Mouse (Mus musculus) limb, embryonic 15.5 days (tissue): ENCODE results near the gene Trim14. TPM values are rescaled to one million over a fixed set of nuclear protein-coding genes. Genes with fewer than 3 reads are reported as not detected.

Source experiments
- ATAC-seq: fragments of 200-750 bp; cut with Nextera tagmentation; 2 replicates; pipeline ENCODE4 v1.8.0; 2017; ENCODE audit warnings: low read depth, moderate TSS enrichment; ENCODE audit not compliant: insufficient number of reproducible peaks, low FRiP score, low TSS enrichment
- H3K27ac ChIP-seq: fragments of 300-500 bp; sonication (generic); 2 replicates; pipeline ENCODE4 v1.5.1; 2015; ENCODE audit warnings: moderate library complexity, mild to moderate bottlenecking, inconsistent platforms
- H3K27me3 ChIP-seq: fragments of 300-500 bp; sonication (generic); 2 replicates; pipeline ENCODE4 v1.6.1; 2015; ENCODE audit warnings: inconsistent platforms
- H3K36me3 ChIP-seq: fragments of 300-500 bp; sonication (generic); 2 replicates; pipeline ENCODE4 v1.6.1; 2015; ENCODE audit warnings: inconsistent platforms
- H3K4me1 ChIP-seq: fragments of 300-500 bp; sonication (generic); 2 replicates; pipeline ENCODE4 v1.6.1; 2015; ENCODE audit warnings: inconsistent platforms
- H3K4me2 ChIP-seq: fragments of 300-500 bp; sonication (generic); 2 replicates; pipeline ENCODE4 v1.6.1; 2015; ENCODE audit warnings: mild to moderate bottlenecking, inconsistent platforms
- H3K4me3 ChIP-seq: fragments of 300-500 bp; sonication (generic); 2 replicates; pipeline ENCODE4 v1.5.1; 2015; ENCODE audit warnings: mild to moderate bottlenecking, inconsistent platforms
- H3K9ac ChIP-seq: fragments of 300-500 bp; sonication (generic); 2 replicates; pipeline ENCODE4 v1.6.1; 2015; ENCODE audit warnings: inconsistent platforms
- H3K9me3 ChIP-seq: fragments of 300-500 bp; sonication (generic); 2 replicates; pipeline ENCODE4 v1.6.1; 2016; ENCODE audit warnings: inconsistent platforms
- WGBS: fragments of 180-500 bp; shearing (Covaris S2); methylation state at CpG from one replicate; pipeline ENCODE4 v1.1.7; 2015; 5-methylcytosine and 5-hydroxymethylcytosine counted together
- polyA plus RNA-seq: library from polyadenylated mRNA; unstranded; fragments of >200 nt; fragmentation: Nextera tagmentation; extraction: Ambion mirVana; gene quantifications from 2 replicates; pipeline ENCODE4 v1.2.1, GENCODE M21; 2015

Trim14 gene
- polyA plus RNA-seq, 1 experiment from 2014 or later: 2.1 TPM

DNA sequence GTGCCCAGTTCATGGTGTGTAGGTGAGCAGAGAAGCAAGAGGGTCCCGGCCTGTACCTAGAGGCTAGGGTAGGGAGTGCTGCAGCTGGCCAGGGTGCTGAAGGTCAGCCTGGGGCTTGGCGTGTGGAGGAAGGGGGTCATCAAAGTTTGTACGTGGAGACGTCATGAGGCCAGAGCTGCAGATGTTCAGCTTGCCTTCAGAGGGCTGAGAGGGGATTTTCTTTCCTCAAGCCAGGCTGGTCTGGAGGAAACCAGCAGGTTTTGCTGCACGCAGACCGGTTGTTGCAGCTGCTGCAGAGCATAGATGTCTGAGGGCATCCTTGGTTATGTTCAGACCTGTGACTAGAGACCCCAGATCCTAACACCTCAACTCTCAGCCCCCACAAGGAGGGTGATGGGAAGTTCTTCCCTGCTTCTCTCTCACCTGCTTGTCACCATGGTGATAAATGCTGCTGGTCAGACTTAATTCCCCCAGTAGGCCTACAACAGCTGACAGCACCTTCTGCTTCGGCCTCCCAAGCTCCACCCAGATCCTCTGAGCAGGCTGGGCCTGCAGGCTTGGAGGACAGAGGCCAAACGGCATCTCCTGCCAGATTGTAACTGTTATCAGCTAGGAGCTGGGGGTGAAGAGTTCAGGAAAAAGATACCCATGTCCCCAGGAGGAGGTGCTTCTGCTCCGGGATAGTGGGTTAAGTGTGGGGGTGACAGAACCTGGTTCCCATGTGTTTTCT lies 38.2 kb upstream of the Trim14 start:
- Histone ChIP-seq H3K4me1 (no peaks in the 10 kb centered on the region), H3K9ac (no peak overlapping the region), H3K4me3 (no peak overlapping the region), H3K9me3 (no peaks in the 10 kb centered on the region), H3K4me2 (no peak overlapping the region), H3K36me3 (no peaks in the 10 kb centered on the region), H3K27me3 (no peaks in the 10 kb centered on the region), H3K27ac (no peak overlapping the region)
- 31% methylated on average over 9 of the region's 9 CpGs for WGBS
- ATAC-seq: no peak

DNA sequence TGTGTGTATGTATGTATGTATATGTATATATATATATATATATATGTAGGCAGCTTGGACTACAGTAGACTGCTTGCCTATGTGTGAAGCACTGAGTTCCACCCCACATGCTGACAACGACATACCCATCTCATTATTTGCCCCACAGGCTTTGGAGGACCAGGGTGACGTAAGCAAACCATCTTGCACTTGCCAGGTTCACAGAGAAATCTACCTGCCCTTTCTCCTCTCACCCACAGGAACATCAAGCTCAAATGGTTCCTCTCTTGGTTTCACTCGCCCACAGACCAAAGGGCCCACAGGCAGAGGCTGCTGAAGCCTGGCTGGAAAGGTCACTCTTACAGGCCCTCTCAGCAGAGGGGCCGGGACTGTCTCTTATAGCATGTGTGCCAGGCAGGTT lies 36.7 kb upstream of the Trim14 start:
- Histone ChIP-seq H3K4me1 (no peaks in the 10 kb centered on the region), H3K4me3 (no peak overlapping the region), H3K27me3 (no peaks in the 10 kb centered on the region), H3K9ac (no peak overlapping the region), H3K36me3 (no peaks in the 10 kb centered on the region), H3K4me2 (no peak overlapping the region), H3K27ac (no peak overlapping the region), H3K9me3 (no peaks in the 10 kb centered on the region)
- ATAC-seq: no peak
- 74% methylated on average over 4 of the region's 4 CpGs for WGBS

DNA sequence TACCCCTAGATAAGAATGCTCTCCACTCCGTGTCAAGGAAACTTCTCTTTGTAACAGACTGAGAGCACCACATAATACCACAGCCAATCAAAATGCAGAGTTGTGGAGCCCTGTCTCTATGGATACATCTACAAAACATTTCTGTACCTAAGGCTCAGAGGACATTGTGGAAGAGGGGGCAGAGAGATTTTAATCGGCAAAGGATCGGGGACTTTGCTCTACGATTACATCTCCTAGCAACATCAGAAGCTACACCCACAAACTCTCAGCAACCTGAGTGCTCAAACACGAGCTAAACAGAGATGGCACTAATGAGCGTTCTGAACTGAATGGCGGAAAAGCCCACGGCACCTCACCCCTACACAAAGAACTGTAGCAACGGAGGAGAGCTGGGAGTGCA lies 35.8 kb upstream of the Trim14 start:
- H3K4me1 ChIP-seq: no peaks in the 10 kb centered on the region
- no peak overlapping the region for H3K4me3 ChIP-seq
- H3K9me3 ChIP-seq: no peaks in the 10 kb centered on the region
- H3K27me3 ChIP-seq: no peaks in the 10 kb centered on the region
- no peak overlapping the region for H3K4me2 ChIP-seq
- no peak for ATAC-seq
- WGBS: 89% methylated on average over 9 of the region's 9 CpGs
- no peak overlapping the region for H3K9ac ChIP-seq
- no peaks in the 10 kb centered on the region for H3K36me3 ChIP-seq
- no peak overlapping the region for H3K27ac ChIP-seq

DNA sequence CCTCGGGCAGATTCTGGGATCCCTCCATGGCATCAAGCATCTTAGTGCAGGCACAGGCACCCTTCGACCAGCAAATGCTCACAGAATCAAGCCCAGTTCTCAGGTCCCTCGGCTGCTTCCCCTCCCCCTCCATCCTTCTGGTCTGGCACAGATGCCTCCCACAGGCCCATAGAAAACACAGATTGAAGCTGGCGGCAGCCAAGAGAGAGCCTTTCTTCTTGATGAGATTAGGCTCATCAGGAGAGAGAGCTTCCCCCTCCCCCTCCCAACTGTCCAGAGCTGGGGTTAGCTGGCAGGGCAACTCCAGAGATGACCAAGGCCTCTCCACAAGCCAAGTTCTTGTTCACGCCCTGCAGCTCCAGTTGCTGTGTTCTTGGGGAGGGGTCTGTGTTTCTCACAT lies 33.7 kb upstream of the Trim14 start:
- Histone ChIP-seq H3K27me3 (no peaks in the 10 kb centered on the region), H3K4me1 (0 out of 2 replicates have a peak, but pooled peaks cover 4% of the 10 kb centered on the region), H3K9ac (no peak overlapping the region), H3K9me3 (no peaks in the 10 kb centered on the region), H3K4me3 (no peak overlapping the region), H3K36me3 (no peaks in the 10 kb centered on the region), H3K4me2 (no peak overlapping the region), H3K27ac (no peak overlapping the region)
- no peak for ATAC-seq
- 43% methylated on average over 5 of the region's 5 CpGs for WGBS

DNA sequence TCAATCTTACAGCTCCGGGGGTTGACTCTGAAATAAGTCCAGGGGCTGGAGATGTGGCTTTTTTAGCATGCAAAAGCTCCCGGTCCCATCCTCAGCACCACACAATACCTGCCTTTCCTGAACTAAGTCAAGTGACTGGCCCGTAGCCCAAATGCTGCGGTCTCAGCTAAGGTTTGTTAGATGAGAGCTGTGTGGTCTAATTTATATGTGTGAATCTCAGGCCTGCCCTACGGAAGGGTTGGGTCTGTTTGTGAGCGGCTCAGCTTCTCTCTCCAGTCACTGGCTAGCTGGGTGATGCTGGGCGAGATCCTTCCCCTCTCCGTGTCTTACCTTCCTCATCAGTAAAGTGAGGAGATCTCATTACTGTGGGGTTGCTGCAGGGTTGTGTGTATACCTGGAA lies 32.2 kb upstream of the Trim14 start:
- no peak for ATAC-seq
- 89% methylated on average over 8 of the region's 8 CpGs for WGBS
- no peak overlapping the region for H3K4me3 ChIP-seq
- no peak overlapping the region for H3K27ac ChIP-seq
- 0 out of 2 replicates have a peak, but pooled peaks cover 4% of the 10 kb centered on the region for H3K4me1 ChIP-seq
- no peaks in the 10 kb centered on the region for H3K36me3 ChIP-seq
- H3K9ac ChIP-seq: no peak overlapping the region
- no peaks in the 10 kb centered on the region for H3K27me3 ChIP-seq
- H3K9me3 ChIP-seq: no peaks in the 10 kb centered on the region
- H3K4me2 ChIP-seq: no peak overlapping the region

- Histone ChIP-seq H3K27ac (no peak overlapping the region), H3K9me3 (no peaks in the 10 kb centered on the region), H3K4me2 (no peak overlapping the region), H3K4me3 (no peak overlapping the region), H3K27me3 (no peaks in the 10 kb centered on the region), H3K36me3 (no peaks in the 10 kb centered on the region), H3K4me1 (0 out of 2 replicates have a peak, but pooled peaks cover 4% of the 10 kb centered on the region), H3K9ac (no peak overlapping the region)
- 64% methylated on average over 8 of the region's 8 CpGs for WGBS
- no peak for ATAC-seq
These were observed 31.2 kb upstream of the Trim14 start for GRCm38 (mm10) chr4:46566931-46567671.

GRCm38 (mm10) chr4:46565393-46565955 lies 29.5 kb upstream of the Trim14 start:
- no peak overlapping the region for H3K4me3 ChIP-seq
- 0 out of 2 replicates have a peak, but pooled peaks cover 4% of the 10 kb centered on the region for H3K4me1 ChIP-seq
- no peak overlapping the region for H3K4me2 ChIP-seq
- H3K27ac ChIP-seq: no peak overlapping the region
- WGBS: 66% methylated on average over 4 of the region's 4 CpGs
- no peak overlapping the region for H3K9ac ChIP-seq
- no peaks in the 10 kb centered on the region for H3K27me3 ChIP-seq
- no peak for ATAC-seq
- H3K9me3 ChIP-seq: no peaks in the 10 kb centered on the region
- no peaks in the 10 kb centered on the region for H3K36me3 ChIP-seq

DNA sequence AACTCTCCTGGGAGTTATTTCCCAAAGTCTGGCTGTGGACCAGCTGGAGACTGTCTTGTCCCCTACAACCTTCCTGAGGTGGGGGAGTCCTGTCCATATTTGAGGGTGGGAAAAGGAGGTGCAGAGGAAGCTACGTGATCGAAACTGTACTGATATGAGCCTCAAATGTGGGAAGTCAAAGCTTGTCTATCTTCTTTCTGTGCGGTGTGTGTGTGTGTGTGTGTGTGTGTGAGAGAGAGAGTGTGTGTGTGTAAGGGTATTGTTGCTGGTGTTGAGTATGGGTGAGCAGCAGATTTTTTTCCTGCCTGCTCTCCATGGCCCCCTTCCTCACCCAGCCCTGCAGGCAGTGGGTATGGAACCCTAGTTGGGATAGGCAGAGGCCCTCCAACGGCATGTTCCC lies 28.3 kb upstream of the Trim14 start:
- ATAC-seq: no peak
- 93% methylated on average over 4 of the region's 4 CpGs for WGBS
- Histone ChIP-seq H3K4me2 (no peak overlapping the region), H3K27me3 (no peaks in the 10 kb centered on the region), H3K9ac (no peak overlapping the region), H3K4me3 (no peak overlapping the region), H3K36me3 (no peaks in the 10 kb centered on the region), H3K27ac (no peak overlapping the region), H3K9me3 (no peaks in the 10 kb centered on the region), H3K4me1 (0 out of 2 replicates have a peak, but pooled peaks cover 4% of the 10 kb centered on the region)

- Histone ChIP-seq H3K4me3 (no peak overlapping the region), H3K9me3 (no peaks in the 10 kb centered on the region), H3K4me2 (no peak overlapping the region), H3K4me1 (0 out of 2 replicates have a peak, but pooled peaks cover 4% of the 10 kb centered on the region), H3K27ac (no peak overlapping the region), H3K27me3 (no peaks in the 10 kb centered on the region), H3K36me3 (no peaks in the 10 kb centered on the region), H3K9ac (no peak overlapping the region)
- 61% methylated on average over 10 of the region's 10 CpGs for WGBS
- ATAC-seq: no peak
These were observed 27.9 kb upstream of the Trim14 start for GRCm38 (mm10) chr4:46563847-46564246.

GRCm38 (mm10) chr4:46562841-46563240 lies 26.9 kb upstream of the Trim14 start:
- Histone ChIP-seq H3K9me3 (no peaks in the 10 kb centered on the region), H3K4me2 (no peak overlapping the region), H3K27ac (no peak overlapping the region), H3K4me1 (0 out of 2 replicates have a peak, but pooled peaks cover 4% of the 10 kb centered on the region), H3K36me3 (no peaks in the 10 kb centered on the region), H3K27me3 (no peaks in the 10 kb centered on the region), H3K9ac (no peak overlapping the region), H3K4me3 (no peak overlapping the region)
- ATAC-seq: no peak
- 96% methylated on average over 14 of the region's 14 CpGs for WGBS

GRCm38 (mm10) chr4:46562037-46562436 lies 26.1 kb upstream of the Trim14 start:
- Histone ChIP-seq H3K4me3 (no peak overlapping the region), H3K27me3 (no peaks in the 10 kb centered on the region), H3K9ac (no peak overlapping the region), H3K4me1 (0 out of 2 replicates have a peak, but pooled peaks cover 4% of the 10 kb centered on the region), H3K9me3 (no peaks in the 10 kb centered on the region), H3K4me2 (no peak overlapping the region), H3K27ac (no peak overlapping the region), H3K36me3 (no peaks in the 10 kb centered on the region)
- 75% methylated on average over 5 of the region's 5 CpGs for WGBS
- no peak for ATAC-seq
